Mouse (Mus musculus): ENCODE data around the gene Calcoco1. TPM values are rescaled to one million over a fixed set of nuclear protein-coding genes. Genes with fewer than 3 reads are reported as not detected.

Calcoco1 gene
- total and polyA plus RNA-seq, 3 experiments, result 2.9 to 19.0 TPM; not detected in 1

DNA sequence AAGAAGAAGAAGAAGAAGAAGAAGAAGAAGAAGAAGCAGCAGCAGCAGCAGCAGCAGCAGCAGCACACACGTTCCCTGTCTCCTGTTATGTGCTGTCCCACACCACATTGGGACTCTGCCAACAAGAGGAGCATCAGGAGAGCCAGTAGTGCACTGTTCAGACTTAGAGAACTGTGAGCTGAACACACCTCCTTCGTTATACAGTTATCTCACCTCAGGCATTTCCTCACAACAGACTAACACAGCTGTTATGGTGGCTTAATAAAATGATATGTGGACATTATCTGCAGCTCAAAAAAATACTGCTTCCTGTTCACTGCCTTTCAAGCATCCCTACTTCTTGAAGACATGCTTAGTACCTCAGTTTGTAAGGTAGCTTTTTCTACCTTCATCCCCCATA, 43.2 kb upstream of the Calcoco1 start (continued):
- no peak for TF ChIP-seq UBTF (IDR thresholded peaks at IDR 0.05; ENCODE audit: borderline replicate concordance, insufficient read depth, low read depth, low read length)
- no peak; the same call in 1 of the 2 replicates for TF ChIP-seq MXI1 (IDR thresholded peaks at IDR 0.05; ENCODE audit: low read depth, low read length)
- peak; percentile 28; the same call in 1 of the 2 replicates for TF ChIP-seq RCOR1 (IDR thresholded peaks at IDR 0.05; ENCODE audit: low read depth, low read length)
- no peak for TF ChIP-seq CTCF (IDR thresholded peaks at IDR 0.05 in 2 of 3, conservative IDR thresholded peaks at IDR 0.05 in 1 of 3; ENCODE audit: control insufficient read depth in 1 of 3, insufficient read depth in 1 of 3, low read depth in 2 of 3, low read length in 3 of 3, poor library complexity in 1 of 3, severe bottlenecking in 1 of 3)
- no peak for TF ChIP-seq ZMIZ1 (IDR thresholded peaks at IDR 0.05; ENCODE audit: low read depth, low read length)
- TF ChIP-seq TBP (IDR thresholded peaks at IDR 0.05; ENCODE audit: low read depth, low read length), result peak; percentile 21; the same call in 1 of the 2 replicates
- TF ChIP-seq POLR2A (IDR thresholded peaks at IDR 0.05; ENCODE audit: control insufficient read depth in 1 of 2, insufficient read depth in 1 of 2, low read depth in 1 of 2, low read length in 2 of 2, poor library complexity in 1 of 2), result no peak
- TF ChIP-seq MYB (IDR thresholded peaks at IDR 0.05; ENCODE audit: low read depth, low read length), result peak; percentile 79

DNA sequence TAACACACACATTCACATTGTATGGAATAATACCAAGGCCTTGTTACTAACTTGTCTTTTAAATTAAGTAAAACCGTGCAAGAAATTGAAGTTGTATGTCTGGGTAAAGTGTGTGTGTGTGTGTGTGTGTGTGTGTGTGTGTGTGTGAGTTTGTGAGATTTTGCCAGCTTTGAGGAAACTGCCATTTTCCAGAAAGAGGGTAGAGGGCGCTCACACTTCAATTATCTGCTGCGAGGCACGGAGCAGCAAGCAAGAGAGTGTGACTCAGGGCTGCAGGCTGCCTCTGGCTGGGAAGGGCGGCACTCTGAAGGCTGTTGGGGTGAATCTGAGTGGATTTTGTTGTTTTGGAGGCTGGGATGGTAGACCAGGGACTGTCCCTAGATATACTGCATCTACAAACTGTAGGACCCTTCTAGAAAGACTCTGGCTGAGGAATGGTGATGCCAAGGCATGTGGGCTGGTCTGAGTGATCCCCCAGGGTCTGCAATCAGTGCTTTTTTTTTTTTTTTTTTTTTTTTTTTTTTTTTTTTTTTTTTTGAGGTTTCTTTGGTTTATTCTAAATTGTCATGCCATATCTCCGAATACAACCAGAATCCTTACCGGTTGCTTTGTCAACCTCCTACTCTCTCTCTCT, 39.9 kb upstream of the Calcoco1 start:
- no peak overlapping the region for H3K4me3 ChIP-seq (ENCODE audit: control insufficient read depth in 1 of 2, insufficient read depth in 1 of 2, low read depth in 2 of 2, low read length in 2 of 2)
- no peak overlapping the region for H3K27ac ChIP-seq (ENCODE audit: control insufficient read depth, low read depth, low read length)
- no peaks in the 10 kb centered on the region for H3K79me2 ChIP-seq (ENCODE audit: control insufficient read depth, insufficient read depth, low read length, poor library complexity)
- H3K9ac ChIP-seq (ENCODE audit: control insufficient read depth, low read depth, low read length, poor library complexity, severe bottlenecking), result no peak overlapping the region
- H3K27me3 ChIP-seq (ENCODE audit: control insufficient read depth in 1 of 2, insufficient read depth in 2 of 2, low read length in 2 of 2), result peaks cover 7 to 20% of the 10 kb centered on the region in 2 experiments; a peak in 3 of 4 replicates
- H3K36me3 ChIP-seq (ENCODE audit: control insufficient read depth in 1 of 2, insufficient read depth in 2 of 2, low read length in 2 of 2), result peaks cover 0 to 5% of the 10 kb centered on the region in 2 experiments; a peak in 1 of 4 replicates
- peaks cover 0 to 8% of the 10 kb centered on the region in 2 experiments; a peak in 2 of 4 replicates for H3K4me1 ChIP-seq (ENCODE audit: control insufficient read depth in 1 of 2, insufficient read depth in 2 of 2, low read length in 2 of 2)
- peak; percentile 78 for DNase-seq (ENCODE audit: low read depth, low spot score)
- TF ChIP-seq NRF1 (IDR thresholded peaks at IDR 0.05; ENCODE audit: insufficient read depth, low read depth, low read length, poor library complexity, severe bottlenecking), result no peak
- TF ChIP-seq ZKSCAN1 (IDR thresholded peaks at IDR 0.05; ENCODE audit: low read depth, low read length), result no peak
- TF ChIP-seq ELF1 (IDR thresholded peaks at IDR 0.05; ENCODE audit: low read depth, low read length), result no peak
- no peak for TF ChIP-seq MYB (IDR thresholded peaks at IDR 0.05; ENCODE audit: low read depth, low read length)
- TF ChIP-seq MXI1 (IDR thresholded peaks at IDR 0.05; ENCODE audit: low read depth, low read length), result no peak
- no peak for TF ChIP-seq ETS1 (IDR thresholded peaks at IDR 0.05; ENCODE audit: low read depth, low read length)
- TF ChIP-seq CTCF (IDR thresholded peaks at IDR 0.05 in 2 of 3, conservative IDR thresholded peaks at IDR 0.05 in 1 of 3; ENCODE audit: control insufficient read depth in 1 of 3, insufficient read depth in 1 of 3, low read depth in 2 of 3, low read length in 3 of 3, poor library complexity in 1 of 3, severe bottlenecking in 1 of 3), result peak; percentile 48 to 73 (median 59)
- TF ChIP-seq SMC3 (IDR thresholded peaks at IDR 0.05; ENCODE audit: low read depth, low read length), result peak; percentile 63
- TF ChIP-seq GABPA (IDR thresholded peaks at IDR 0.05; ENCODE audit: low read depth, low read length), result no peak
- TF ChIP-seq MAFK (IDR thresholded peaks at IDR 0.05; ENCODE audit: borderline replicate concordance, low read depth, low read length), result no peak
- TF ChIP-seq POLR2A (IDR thresholded peaks at IDR 0.05; ENCODE audit: control insufficient read depth in 1 of 2, insufficient read depth in 1 of 2, low read depth in 1 of 2, low read length in 2 of 2, poor library complexity in 1 of 2), result no peak
- TF ChIP-seq SIN3A (IDR thresholded peaks at IDR 0.05; ENCODE audit: low read length), result no peak
- no peak for TF ChIP-seq MEF2A (IDR thresholded peaks at IDR 0.05; ENCODE audit: extremely low read depth, insufficient replicate concordance, low read depth, low read length, poor library complexity, severe bottlenecking)
- no peak for TF ChIP-seq CHD2 (IDR thresholded peaks at IDR 0.05; ENCODE audit: low read length)
- no peak for TF ChIP-seq TBP (IDR thresholded peaks at IDR 0.05; ENCODE audit: low read depth, low read length)
- no peak for TF ChIP-seq KAT2A (conservative IDR thresholded peaks at IDR 0.05; ENCODE audit: low read depth, low read length)
- TF ChIP-seq MAZ (IDR thresholded peaks at IDR 0.05; ENCODE audit: low read depth, low read length), result no peak
- TF ChIP-seq RAD21 (IDR thresholded peaks at IDR 0.05; ENCODE audit: low read depth, low read length), result peak; percentile 73
- TF ChIP-seq BHLHE40 (IDR thresholded peaks at IDR 0.05; ENCODE audit: borderline replicate concordance, low read depth, low read length), result no peak
- TF ChIP-seq MAX (IDR thresholded peaks at IDR 0.05; ENCODE audit: low read length), result no peak
- TF ChIP-seq GATA1 (IDR thresholded peaks at IDR 0.05; ENCODE audit: low read depth, low read length), result no peak
- TF ChIP-seq ZMIZ1 (IDR thresholded peaks at IDR 0.05; ENCODE audit: low read depth, low read length), result no peak
- no peak for TF ChIP-seq POLR2AphosphoS2 (IDR thresholded peaks at IDR 0.05; ENCODE audit: low read length)
- no peak for TF ChIP-seq RCOR1 (IDR thresholded peaks at IDR 0.05; ENCODE audit: low read depth, low read length)
- TF ChIP-seq POLR2AphosphoS5 (IDR thresholded peaks at IDR 0.05; ENCODE audit: borderline replicate concordance, low read depth, low read length), result no peak
- no peak for TF ChIP-seq CHD1 (IDR thresholded peaks at IDR 0.05; ENCODE audit: low read depth, low read length)
- peak; percentile 62 for TF ChIP-seq ZC3H11A (IDR thresholded peaks at IDR 0.05; ENCODE audit: low read depth, low read length)
- TF ChIP-seq E2F4 (IDR thresholded peaks at IDR 0.05; ENCODE audit: borderline replicate concordance, low read depth, low read length), result no peak
- TF ChIP-seq USF1 (IDR thresholded peaks at IDR 0.05; ENCODE audit: low read depth, low read length), result no peak
- no peaks in the 10 kb centered on the region for H3K9me3 ChIP-seq (replicated peaks; ENCODE audit: insufficient read depth, low read length)

Measured in MEL (cell line).